Mouse (Mus musculus) MEL (cell line): ENCODE measurements around the gene Camk1d. TPM values are rescaled to one million over a fixed set of nuclear protein-coding genes. Genes with fewer than 3 reads are reported as not detected.
"Not testable (repeated sequence)": the region's sequence is repeated elsewhere in the genome, so short reads cannot be mapped to it uniquely, and the experiment has no call there.

Source experiments
- DNase-seq: peaks from one replicate; pipeline ENCODE4 v3.0.0; 2011; ENCODE audit warnings: low read depth, low spot score
- H3K27ac ChIP-seq: 2 replicates; pipeline ENCODE4 v1.5.1; 2012; ENCODE audit warnings: low read depth, mild to moderate bottlenecking, control low read depth, low read length, moderate library complexity; ENCODE audit not compliant: control insufficient read depth
- H3K27me3 ChIP-seq, 2 experiments: fragments of 150-350 bp in 1 of 2; sonication (generic) in 1 of 2; 2 replicates each; pipeline ENCODE4 v1.6.1; 2012; ENCODE audit warnings: low read length in 2 of 2, mild to moderate bottlenecking in 2 of 2, improper control_type of control experiment in 1 of 2, moderate library complexity in 1 of 2; ENCODE audit not compliant: insufficient read depth in 2 of 2, control insufficient read depth in 1 of 2
- H3K36me3 ChIP-seq, 2 experiments: 2 replicates each; pipeline ENCODE4 v1.6.1; 2012 to 2014; ENCODE audit warnings: low read length in 2 of 2, improper control_type of control experiment in 1 of 2, inconsistent platforms in 1 of 2, mild to moderate bottlenecking in 1 of 2; ENCODE audit not compliant: insufficient read depth in 2 of 2, control insufficient read depth in 1 of 2
- H3K4me1 ChIP-seq, 2 experiments: fragments of 150-350 bp in 1 of 2; sonication (generic) in 1 of 2; 2 replicates each; pipeline ENCODE4 v1.6.1; 2012; ENCODE audit warnings: low read length in 2 of 2, improper control_type of control experiment in 1 of 2, mild to moderate bottlenecking in 1 of 2; ENCODE audit not compliant: insufficient read depth in 2 of 2, control insufficient read depth in 1 of 2
- H3K4me3 ChIP-seq, 2 experiments: fragments of 150-350 bp in 1 of 2; sonication (generic) in 1 of 2; 2 replicates each; pipeline ENCODE4 v1.5.1; 2012; ENCODE audit warnings: low read depth in 2 of 2, low read length in 2 of 2, mild to moderate bottlenecking in 2 of 2, moderate library complexity in 2 of 2, control low read depth in 1 of 2, improper control_type of control experiment in 1 of 2; ENCODE audit not compliant: control insufficient read depth in 1 of 2, insufficient read depth in 1 of 2
- H3K79me2 ChIP-seq: 2 replicates; pipeline ENCODE4 v1.6.1; 2012; ENCODE audit warnings: mild to moderate bottlenecking, low read length, moderate library complexity; ENCODE audit not compliant: control insufficient read depth, poor library complexity, insufficient read depth
- H3K9ac ChIP-seq: 2 replicates; pipeline ENCODE4 v1.6.1; 2012; ENCODE audit warnings: low read depth, mild to moderate bottlenecking, control low read depth, low read length, moderate library complexity; ENCODE audit not compliant: control insufficient read depth, poor library complexity, severe bottlenecking
- H3K9me3 ChIP-seq: fragments of 150-350 bp; sonication (generic); replicated peaks from 2 replicates; pipeline ENCODE4 v1.6.1; 2012; ENCODE audit warnings: mild to moderate bottlenecking, low read length, improper control_type of control experiment, moderate library complexity; ENCODE audit not compliant: insufficient read depth
- CHD2 ChIP-seq: IDR thresholded peaks from 2 replicates; pipeline ENCODE4 v1.6.1; 2011; ENCODE audit warnings: low read length, improper control_type of control experiment
- ETS1 ChIP-seq: IDR thresholded peaks from 2 replicates; pipeline ENCODE4 v1.6.1; 2012; ENCODE audit warnings: low read depth, mild to moderate bottlenecking, inconsistent platforms, low read length, improper control_type of control experiment, moderate library complexity
- GABPA ChIP-seq: IDR thresholded peaks from 2 replicates; pipeline ENCODE4 v1.6.1; 2012; ENCODE audit warnings: low read depth, mild to moderate bottlenecking, inconsistent platforms, low read length, improper control_type of control experiment, moderate library complexity
- MAZ ChIP-seq: IDR thresholded peaks from 2 replicates; pipeline ENCODE4 v1.6.1; 2012; ENCODE audit warnings: low read depth, mild to moderate bottlenecking, inconsistent platforms, low read length, improper control_type of control experiment
- POLR2AphosphoS2 ChIP-seq: IDR thresholded peaks from 2 replicates; pipeline ENCODE4 v1.6.1; 2011; ENCODE audit warnings: low read length, improper control_type of control experiment
- TAL1 ChIP-seq: IDR thresholded peaks from 2 replicates; pipeline ENCODE4 v1.6.1; 2012; ENCODE audit warnings: mild to moderate bottlenecking, inconsistent platforms, low read length, moderate library complexity, mixed read lengths
- TCF12 ChIP-seq: IDR thresholded peaks from 2 replicates; pipeline ENCODE4 v1.6.1; 2014; ENCODE audit warnings: low read depth, mild to moderate bottlenecking, inconsistent platforms, low read length, improper control_type of control experiment, moderate library complexity
- ZKSCAN1 ChIP-seq: IDR thresholded peaks from 2 replicates; pipeline ENCODE4 v1.6.1; 2012; ENCODE audit warnings: low read depth, mild to moderate bottlenecking, inconsistent platforms, low read length, improper control_type of control experiment, moderate library complexity
- ZMIZ1 ChIP-seq: IDR thresholded peaks from 2 replicates; pipeline ENCODE4 v1.6.1; 2012; ENCODE audit warnings: low read depth, mild to moderate bottlenecking, inconsistent platforms, low read length, improper control_type of control experiment, moderate library complexity
- ZNF384 ChIP-seq: IDR thresholded peaks from 2 replicates; pipeline ENCODE4 v1.6.1; 2012; ENCODE audit warnings: low read depth, mild to moderate bottlenecking, inconsistent platforms, low read length, improper control_type of control experiment
- polyA plus RNA-seq, 2 experiments: library from polyadenylated mRNA; stranded (reverse) in 1 of 2; unstranded in 1 of 2; fragments of >175 nt in 1 of 2; fragments of >200 nt in 1 of 2; gene quantifications; 2 replicates each; pipeline versions ENCODE4 v1.2.1 to v1.2.4; 2012; ENCODE audit warnings: low replicate concordance in 2 of 2, low read depth in 1 of 2; ENCODE audit not compliant: insufficient read length in 2 of 2, insufficient read depth in 1 of 2, missing spikeins in 1 of 2
- total RNA-seq: library from RNA; depleted of rRNA; stranded (reverse); fragments of 300-350 nt; gene quantifications from 2 replicates; pipeline ENCODE4 v1.2.3, GENCODE M21; 2012; rRNA removed

Camk1d gene
- total and polyA plus RNA-seq, 3 experiments, result 2.9 to 4.4 TPM; not detected in 1

- TF ChIP-seq TCF12 (no peak), MAZ (no peak), POLR2AphosphoS2 (no peak), TAL1 (no peak), CHD2 (no peak), ZKSCAN1 (no peak), ZNF384 (peak; percentile 37; the same call in 1 of the 2 replicates), ZMIZ1 (no peak), ETS1 (no peak), GABPA (no peak)
- TF ChIP-seq, all 39 proteins: peak for 8
Observed at GRCm38 (mm10) chr2:5249969-5250368, 464.3 kb downstream of the Camk1d start (continued).

GRCm38 (mm10) chr2:5249199-5249598 lies 465.1 kb downstream of the Camk1d start:
- H3K9me3 ChIP-seq, H3K27me3 ChIP-seq, H3K4me1 ChIP-seq, H3K79me2 ChIP-seq, H3K4me3 ChIP-seq, H3K9ac ChIP-seq, H3K36me3 ChIP-seq, H3K27ac ChIP-seq: not testable (repeated sequence)
- DNase-seq, result peak; percentile 40

Other genes starting within 250 kb of the Camk1d start
- 82.1 and 100 TPM in 2 replicates for gene Nudt5, start 130.5 kb upstream of the Camk1d start, total RNA-seq
- 100 to 1,000 TPM in 1 of 2 experiments, not detected in 1; 141 TPM for gene Nudt5, start 130.5 kb upstream of the Camk1d start, polyA plus RNA-seq
- gene Cdc123, start 130.6 kb upstream of the Camk1d start, total RNA-seq, result 190 and 192 TPM in 2 replicates
- gene Cdc123, start 130.6 kb upstream of the Camk1d start, polyA plus RNA-seq, result 100 to 1,000 TPM; 338 to 770 TPM
- gene Gm13199, start 148.4 kb upstream of the Camk1d start, total RNA-seq, result 0.35 and 0.39 TPM in 2 replicates
- gene Gm13199, start 148.4 kb upstream of the Camk1d start, polyA plus RNA-seq, result 1 to 10 TPM in 1 of 2 experiments, not detected in 1; 4.8 TPM
- gene Sec61a2, start 180.9 kb upstream of the Camk1d start, total RNA-seq, result 13.9 and 17.8 TPM in 2 replicates
- 10 to 100 TPM in 1 of 2 experiments, not detected in 1; 32.3 TPM for gene Sec61a2, start 180.9 kb upstream of the Camk1d start, polyA plus RNA-seq
- 1.5 and 1.6 TPM in 2 replicates for gene Dhtkd1, start 228.3 kb upstream of the Camk1d start, total RNA-seq
- gene Dhtkd1, start 228.3 kb upstream of the Camk1d start, polyA plus RNA-seq, result 1 to 10 TPM in 1 of 2 experiments, not detected in 1; 1.6 TPM
- 15.2 and 15.3 TPM in 2 replicates for gene Upf2, start 237.0 kb upstream of the Camk1d start, total RNA-seq
- gene Upf2, start 237.0 kb upstream of the Camk1d start, polyA plus RNA-seq, result 10 to 100 TPM in 1 of 2 experiments, not detected in 1; 30.9 TPM